Mouse (Mus musculus) midbrain, postnatal 0 days (tissue): ENCODE results near the gene Ankrd2. TPM values are rescaled to one million over a fixed set of nuclear protein-coding genes. Genes with fewer than 3 reads are reported as not detected.

ENCODE experiments used
- ATAC-seq: fragments of 200-750 bp; cut with Nextera tagmentation; 2 replicates; pipeline ENCODE4 v1.8.0; 2017; ENCODE audit warnings: moderate number of reproducible peaks, mild to moderate bottlenecking, moderate TSS enrichment, moderate library complexity; ENCODE audit not compliant: low FRiP score
- DNase-seq: peaks from one replicate; pipeline ENCODE4 v3.0.0-alpha.2; 2015; ENCODE audit warnings: low spot score
- H3K27ac ChIP-seq: fragments of 300-500 bp; sonication (generic); 2 replicates; pipeline ENCODE4 v1.5.1; 2014; ENCODE audit warnings: low read depth, mild to moderate bottlenecking, low read length, mixed read lengths
- H3K27me3 ChIP-seq: fragments of 300-500 bp; sonication (generic); 2 replicates; pipeline ENCODE4 v1.6.1; 2014; ENCODE audit warnings: low read length, control low read depth, mixed read lengths; ENCODE audit not compliant: insufficient read depth
- H3K36me3 ChIP-seq: fragments of 300-500 bp; sonication (generic); 2 replicates; pipeline ENCODE4 v1.6.1; 2014; ENCODE audit warnings: low read length, control low read depth, mixed read lengths; ENCODE audit not compliant: insufficient read depth
- H3K4me1 ChIP-seq: fragments of 300-500 bp; sonication (generic); 2 replicates; pipeline ENCODE4 v1.6.1; 2014; ENCODE audit warnings: mild to moderate bottlenecking, control low read depth, antibody characterized with exemption, low read length, mixed read lengths; ENCODE audit not compliant: insufficient read depth
- H3K4me2 ChIP-seq: fragments of 300-500 bp; sonication (generic); 2 replicates; pipeline ENCODE4 v1.6.1; 2014; ENCODE audit warnings: low read depth, mild to moderate bottlenecking, low read length, mixed read lengths; ENCODE audit not compliant: poor library complexity, severe bottlenecking
- H3K4me3 ChIP-seq: fragments of 300-500 bp; sonication (generic); 2 replicates; pipeline ENCODE4 v1.5.1; 2014; ENCODE audit warnings: low read depth, mild to moderate bottlenecking, low read length, moderate library complexity
- H3K9ac ChIP-seq: fragments of 300-500 bp; sonication (generic); replicated peaks from 2 replicates; pipeline ENCODE4 v1.6.1; 2014; ENCODE audit warnings: mild to moderate bottlenecking, low read length, moderate library complexity, mixed read lengths; ENCODE audit not compliant: poor library complexity, severe bottlenecking
- H3K9me3 ChIP-seq: fragments of 300-500 bp; sonication (generic); 2 replicates; pipeline ENCODE4 v1.6.1; 2016; ENCODE audit warnings: low read length, control low read depth
- CTCF ChIP-seq: IDR thresholded peaks from 2 replicates; pipeline ENCODE4 v1.5.1; 2016; ENCODE audit warnings: antibody characterized with exemption, mild to moderate bottlenecking
- WGBS: fragments of 180-500 bp; shearing (Covaris S2); extraction: QIAGEN DNeasy Blood & Tissue Kit; methylation state at CpG from one replicate; pipeline ENCODE4 v1.1.7; 2014; 5-methylcytosine and 5-hydroxymethylcytosine counted together
- polyA plus RNA-seq: library from polyadenylated mRNA; unstranded; fragments of >200 nt; fragmentation: Nextera tagmentation; extraction: Ambion mirVana; gene quantifications from 2 replicates; pipeline ENCODE4 v1.2.1, GENCODE M21; 2015
- total RNA-seq: library from RNA; depleted of rRNA; stranded (reverse); fragments of >200 nt; gene quantifications from 2 replicates; pipeline ENCODE4 v1.2.3, GENCODE M21; 2014

Ankrd2 gene
- total and polyA plus RNA-seq, 2 experiments from 2014 or later, result 0.71 to 2.4 TPM

DNA sequence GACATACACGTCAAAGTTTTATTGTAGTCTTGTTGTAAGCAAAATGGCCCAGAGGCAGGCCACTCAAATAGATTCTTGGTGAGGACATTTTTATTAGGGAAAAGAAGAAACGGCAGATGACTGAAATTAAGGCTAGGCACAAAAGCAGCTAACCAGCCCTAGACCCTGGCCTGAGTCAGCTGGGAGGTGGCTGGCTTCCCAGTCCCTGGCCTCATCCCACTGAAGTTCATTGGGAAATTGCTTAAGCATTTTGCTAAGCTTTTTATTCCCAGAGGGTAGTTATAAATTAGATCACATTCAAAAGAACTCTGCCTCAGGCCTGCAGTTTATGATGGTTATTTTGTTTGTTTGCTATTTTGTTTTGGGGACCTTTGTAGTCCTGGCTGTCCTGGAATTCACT is 20.1 kb downstream of the Ankrd2 start:
- Histone ChIP-seq H3K4me1 (no peaks in the 10 kb centered on the region), H3K9me3 (no peaks in the 10 kb centered on the region), H3K9ac (no peak overlapping the region), H3K27me3 (no peaks in the 10 kb centered on the region), H3K4me3 (no peak overlapping the region), H3K36me3 (no peaks in the 10 kb centered on the region), H3K4me2 (no peak overlapping the region), H3K27ac (no peak overlapping the region)
- ATAC-seq, result no peak
- 87% methylated on average over 2 of the region's 2 CpGs for WGBS
- no peak for DNase-seq
- TF ChIP-seq CTCF, result no peak

DNA sequence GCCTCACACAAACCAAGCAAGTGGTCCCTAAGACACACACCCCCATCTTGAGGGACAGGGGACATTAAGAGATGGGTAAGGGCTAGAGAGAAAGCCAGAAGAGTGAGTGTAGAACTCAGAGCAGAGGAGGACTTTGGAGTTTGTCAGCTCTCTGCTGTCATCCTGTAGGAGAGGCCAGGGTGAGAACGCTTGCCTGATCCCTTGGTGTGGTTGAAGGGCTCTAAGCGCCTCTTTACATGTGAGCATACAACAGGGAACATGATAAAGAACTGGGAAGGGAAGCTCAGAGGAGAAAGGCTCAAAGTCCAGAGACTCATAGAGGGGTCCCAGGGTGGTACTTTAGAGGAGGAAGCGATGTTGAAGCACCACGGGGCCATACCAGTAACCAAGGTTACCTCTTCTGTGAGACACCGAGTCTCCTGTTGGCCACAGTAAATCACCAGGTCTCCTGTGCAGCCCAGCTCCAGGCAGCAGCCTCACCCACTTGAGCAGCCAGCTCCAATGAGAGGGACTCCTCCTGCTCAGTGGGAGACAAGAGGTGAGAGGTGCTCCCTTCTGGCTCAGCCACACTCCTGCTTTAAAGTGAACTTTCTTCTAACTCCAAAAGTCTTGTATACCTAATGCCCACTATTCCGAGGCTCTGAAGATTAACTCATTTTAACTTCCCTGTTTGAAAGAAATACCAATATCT is 21.1 kb downstream of the Ankrd2 start:
- no peaks in the 10 kb centered on the region for H3K27me3 ChIP-seq
- no peak for TF ChIP-seq CTCF
- no peaks in the 10 kb centered on the region for H3K9me3 ChIP-seq
- H3K4me2 ChIP-seq, result no peak overlapping the region
- no peak overlapping the region for H3K9ac ChIP-seq
- no peak overlapping the region for H3K4me3 ChIP-seq
- ATAC-seq (no peak), DNase-seq (no peak)
- H3K36me3 ChIP-seq, result no peaks in the 10 kb centered on the region
- WGBS, result 83% methylated on average over 6 of the region's 6 CpGs
- no peak overlapping the region for H3K27ac ChIP-seq
- no peaks in the 10 kb centered on the region for H3K4me1 ChIP-seq

DNA sequence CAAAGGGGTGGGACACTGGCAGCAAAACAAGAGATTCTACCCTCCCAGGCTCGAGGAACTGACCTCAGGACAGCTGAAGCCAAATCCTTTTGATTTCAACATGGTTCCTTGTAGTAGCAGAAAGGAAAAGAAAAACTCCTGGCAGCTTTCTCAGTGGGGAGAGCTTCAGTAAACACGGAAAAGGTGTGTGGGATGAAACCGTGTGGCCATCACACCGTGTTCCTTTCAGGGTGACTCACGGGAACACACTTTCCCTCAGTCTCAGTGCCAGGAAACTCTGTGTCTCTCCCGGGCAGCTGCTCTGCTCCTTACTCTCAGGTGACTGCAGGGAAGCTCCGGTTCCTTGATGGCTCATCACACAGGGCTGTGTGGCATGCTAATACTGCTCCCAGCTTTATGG is 22.6 kb downstream of the Ankrd2 start:
- H3K9me3 ChIP-seq, result no peaks in the 10 kb centered on the region
- H3K9ac ChIP-seq, result no peak overlapping the region
- no peak overlapping the region for H3K27ac ChIP-seq
- no peaks in the 10 kb centered on the region for H3K4me1 ChIP-seq
- no peak overlapping the region for H3K4me3 ChIP-seq
- H3K27me3 ChIP-seq, result no peaks in the 10 kb centered on the region
- ATAC-seq, result no peak
- DNase-seq, result no peak
- no peak overlapping the region for H3K4me2 ChIP-seq
- TF ChIP-seq CTCF, result no peak
- WGBS, result 63% methylated on average over 7 of the region's 7 CpGs
- no peaks in the 10 kb centered on the region for H3K36me3 ChIP-seq

DNA sequence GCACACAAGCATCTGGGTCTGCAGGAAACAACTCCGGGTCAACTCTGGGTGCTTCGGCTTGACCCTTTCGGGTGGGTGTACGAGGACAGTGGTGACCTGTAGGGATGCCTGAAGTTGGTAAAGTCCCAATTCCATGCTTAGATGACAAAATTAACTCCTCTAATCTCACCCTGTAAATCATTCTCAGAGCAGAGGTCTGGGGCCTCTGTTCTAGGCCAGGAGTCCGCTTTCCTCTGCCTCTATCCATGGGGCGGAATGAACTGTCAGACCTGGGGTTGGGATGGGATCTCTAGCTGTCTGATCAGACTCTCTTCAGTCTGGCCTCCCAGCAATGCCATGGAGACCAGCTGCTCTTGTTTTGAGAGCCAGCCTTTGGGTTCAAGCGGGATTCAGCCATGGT is 25.6 kb downstream of the Ankrd2 start:
- no peak for TF ChIP-seq CTCF
- no peak overlapping the region for H3K9ac ChIP-seq
- H3K36me3 ChIP-seq, result no peaks in the 10 kb centered on the region
- H3K9me3 ChIP-seq, result no peaks in the 10 kb centered on the region
- no peak overlapping the region for H3K4me2 ChIP-seq
- 92% methylated on average over 7 of the region's 7 CpGs for WGBS
- ATAC-seq, result no peak
- DNase-seq, result no peak
- H3K27me3 ChIP-seq, result no peaks in the 10 kb centered on the region
- H3K27ac ChIP-seq, result no peak overlapping the region
- no peak overlapping the region for H3K4me3 ChIP-seq
- no peaks in the 10 kb centered on the region for H3K4me1 ChIP-seq

DNA sequence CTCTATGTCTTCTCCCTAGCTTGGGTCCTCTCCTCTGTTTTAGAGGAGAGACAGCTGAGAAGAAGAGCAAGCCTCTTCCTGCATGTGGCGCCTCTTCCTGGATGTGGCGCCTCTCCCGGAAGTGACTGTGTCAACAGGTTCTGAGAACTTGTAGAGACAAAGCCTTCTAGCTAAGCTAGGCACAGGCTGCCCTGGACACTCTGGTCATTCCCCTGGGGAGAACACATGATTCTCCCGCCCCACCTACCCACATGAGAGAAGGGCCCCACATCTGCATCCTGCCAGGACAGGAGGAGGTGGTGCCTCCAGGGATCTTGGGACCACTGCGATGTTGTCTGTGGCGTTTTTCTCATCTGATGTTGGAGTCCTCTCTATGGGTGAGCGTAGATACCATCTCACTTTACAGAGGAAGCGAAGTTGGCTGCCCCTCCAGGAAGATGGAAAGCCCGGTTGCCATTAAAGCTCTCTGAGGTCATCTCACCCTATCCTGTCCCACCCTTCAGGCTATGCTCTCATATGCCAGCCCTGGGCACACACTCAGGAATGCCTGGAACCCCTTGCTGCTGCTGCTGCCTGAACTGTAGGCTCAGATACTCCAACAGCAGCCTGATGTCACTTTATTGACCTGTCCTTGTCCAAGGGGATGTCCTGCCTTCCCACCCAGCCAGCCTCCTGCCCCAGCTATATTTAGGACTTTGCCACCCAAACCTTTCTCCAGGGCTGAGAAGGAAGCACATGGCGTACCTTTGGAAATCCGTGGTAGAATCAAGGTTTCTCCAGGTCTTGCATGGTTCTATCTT is 32.8 kb downstream of the Ankrd2 start:
- no peak overlapping the region for H3K9ac ChIP-seq
- no peak for TF ChIP-seq CTCF
- no peaks in the 10 kb centered on the region for H3K9me3 ChIP-seq
- H3K27me3 ChIP-seq, result no peaks in the 10 kb centered on the region
- no peak overlapping the region for H3K4me3 ChIP-seq
- WGBS, result 85% methylated on average over 11 of the region's 11 CpGs
- DNase-seq (no peak), ATAC-seq (no peak)
- no peaks in the 10 kb centered on the region; the same call in 1 of the 2 replicates for H3K36me3 ChIP-seq
- H3K4me1 ChIP-seq, result 0 out of 2 replicates have a peak, but pooled peaks cover 2% of the 10 kb centered on the region
- H3K27ac ChIP-seq, result no peak overlapping the region
- H3K4me2 ChIP-seq, result peak overlapping the region; percentile 7; the same call in 1 of the 2 replicates

DNA sequence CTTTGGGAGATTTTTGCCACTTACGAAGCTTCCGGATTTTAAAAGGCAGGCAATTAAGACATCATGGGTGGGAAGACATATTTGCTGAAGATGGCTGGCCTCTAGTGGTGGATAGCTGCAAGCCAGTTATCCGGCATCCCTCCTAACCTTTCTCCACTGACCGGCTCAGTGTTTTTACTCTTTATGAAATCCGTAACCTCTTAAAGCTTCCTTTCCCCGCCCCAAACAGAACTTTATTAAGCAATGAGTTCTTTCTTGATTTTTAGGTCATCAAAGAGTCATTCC is 33.4 kb downstream of the Ankrd2 start:
- peak; percentile 81 for TF ChIP-seq CTCF
- H3K4me3 ChIP-seq, result no peak overlapping the region
- H3K27me3 ChIP-seq, result no peaks in the 10 kb centered on the region
- H3K4me1 ChIP-seq, result 0 out of 2 replicates have a peak, but pooled peaks cover 2% of the 10 kb centered on the region
- DNase-seq, result peak; percentile 72
- H3K27ac ChIP-seq, result no peak overlapping the region
- WGBS, result 36% methylated on average over 6 of the region's 6 CpGs
- H3K36me3 ChIP-seq, result peaks cover 4% of the 10 kb centered on the region; the same call in 1 of the 2 replicates
- no peaks in the 10 kb centered on the region for H3K9me3 ChIP-seq
- ATAC-seq, result no peak
- H3K4me2 ChIP-seq, result no peak overlapping the region
- no peak overlapping the region for H3K9ac ChIP-seq
